Mouse (Mus musculus): ENCODE measurements around the gene Dnajc13.

DNA sequence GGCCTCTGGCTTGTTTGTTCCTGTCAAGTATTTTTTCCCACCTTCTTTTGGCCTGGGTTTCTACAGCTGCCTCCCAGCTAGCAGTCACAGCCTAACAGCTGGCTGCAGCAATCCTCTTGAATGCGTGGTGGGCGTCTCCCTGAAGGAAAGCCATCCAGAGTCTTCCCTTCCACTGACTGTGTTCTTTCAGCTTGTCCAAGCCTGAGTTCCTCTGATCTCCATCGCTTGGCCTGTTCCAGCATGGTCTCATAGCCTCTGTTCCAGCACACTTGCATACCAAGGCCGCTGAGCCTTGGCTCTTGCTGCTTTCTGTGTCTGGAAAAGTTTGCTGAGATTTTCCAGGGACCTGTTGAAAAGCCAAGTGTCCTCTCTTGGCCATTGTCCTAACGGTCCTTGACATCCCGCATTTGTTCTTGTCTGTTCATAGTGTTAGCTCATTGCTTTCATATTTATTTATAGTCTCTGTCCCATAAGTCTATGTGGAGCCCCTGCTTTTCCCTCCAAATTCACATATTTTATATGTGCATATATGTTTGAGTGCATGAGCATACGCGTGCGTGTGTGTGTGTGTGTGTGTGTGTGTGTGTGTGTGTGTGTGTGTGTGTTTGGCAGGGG lies 132.5 kb downstream of the Dnajc13 start:
- TF ChIP-seq CTCF (IDR thresholded peaks at IDR 0.05; ENCODE audit: low read depth) (no peak), EP300 (optimal IDR thresholded peaks at IDR 0.05) (no peak)
